In the genomic region with DNA sequence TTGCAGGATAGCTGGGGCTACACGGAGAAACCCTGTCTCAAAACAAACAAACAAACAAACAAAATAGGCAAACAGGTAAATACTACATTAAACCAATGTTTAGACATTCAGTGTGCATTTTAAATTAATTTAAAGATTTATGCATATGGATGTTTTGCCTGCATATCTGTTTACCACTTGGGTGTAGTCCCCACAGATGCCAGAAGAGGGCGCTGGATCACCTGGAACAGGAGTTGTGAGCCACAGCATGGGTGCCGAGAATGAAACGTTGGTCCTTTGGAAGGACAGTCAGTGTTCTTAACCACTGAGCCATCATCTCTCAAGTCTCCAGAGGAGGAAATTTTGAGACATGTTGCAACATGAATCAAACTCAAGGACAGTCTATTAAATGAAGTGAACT, we compare ENCODE assay signal across 1 mouse cellular context.
TF ChIP-seq lines count a peak whose summit lies in the region.

No protein-coding gene starts in this region.

TF ChIP-seq in MEL, 35 proteins besides CTCF, POLR2A, EP300 and RAD21 (continued from another document):
- TF ChIP-seq TBP (IDR thresholded peaks at IDR 0.05; ENCODE audit: low read depth, low read length) (no peak), ZKSCAN1 (IDR thresholded peaks at IDR 0.05; ENCODE audit: low read depth, low read length) (no peak)
